Mouse (Mus musculus) frontal cortex, postnatal 10 days (tissue): ENCODE results near the gene Slc28a2.
A peak's percentile ranks its signal among the peaks of the same experiment; 100 is the strongest.
"Not testable (repeated sequence)": the region's sequence is repeated elsewhere in the genome, so short reads cannot be mapped to it uniquely, and the experiment has no call there.

Source experiments
- DNase-seq, 2 experiments: peaks; one replicate each; pipeline ENCODE4 v3.0.0; 2022; ENCODE audit warnings: low spot score in 2 of 2, mixed read lengths in 1 of 2

The Slc28a2 gene

DNA sequence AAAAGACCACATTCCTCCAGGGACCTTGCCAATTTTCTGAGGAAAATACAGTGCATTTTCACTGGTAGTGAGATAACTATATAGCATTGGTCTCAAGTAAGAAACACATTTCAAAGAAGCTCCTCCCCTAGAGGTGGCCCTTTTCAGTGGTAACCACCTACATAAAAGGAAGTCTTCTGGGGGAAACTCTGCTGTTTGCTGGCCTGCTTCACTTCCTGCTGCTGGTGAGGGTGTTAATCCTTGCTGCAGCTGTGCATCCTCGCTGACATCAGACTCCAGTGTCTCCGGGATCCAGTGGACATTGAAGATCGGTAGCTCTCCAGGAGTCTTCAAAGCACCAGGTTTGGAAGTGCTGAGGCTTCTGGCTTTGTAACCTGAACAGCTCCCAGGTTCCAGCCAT is at the start of gene Slc28a2:
Gene Slc28a2, plus strand, starts transcription at position 278 of the 400 bp plus-strand sequence.
- DNase-seq: not testable (repeated sequence)

DNA sequence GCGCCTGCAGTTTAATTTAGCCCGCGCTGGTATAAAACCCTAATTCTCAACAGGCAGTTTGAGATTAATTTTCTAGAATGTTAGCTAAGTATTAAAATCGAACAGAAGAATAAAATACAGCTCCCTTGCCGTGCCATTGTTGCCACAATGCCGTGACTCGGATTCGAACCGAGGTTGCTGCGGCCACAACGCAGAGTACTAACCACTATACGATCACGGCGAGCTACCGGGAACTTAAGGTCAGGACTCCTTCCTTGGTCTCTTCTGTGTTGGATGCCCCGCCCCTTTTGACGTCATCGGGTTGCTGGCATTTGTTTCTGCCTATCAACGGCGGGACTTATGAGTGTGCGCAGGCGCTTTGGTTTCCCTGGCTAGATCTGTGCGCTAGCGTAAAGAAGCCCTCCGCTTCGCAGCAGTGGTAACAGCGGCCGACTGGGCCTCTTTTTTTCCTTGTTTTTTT is 49.0 kb upstream of the Slc28a2 start:
- peak; percentile 95 to 97 for DNase-seq

DNA sequence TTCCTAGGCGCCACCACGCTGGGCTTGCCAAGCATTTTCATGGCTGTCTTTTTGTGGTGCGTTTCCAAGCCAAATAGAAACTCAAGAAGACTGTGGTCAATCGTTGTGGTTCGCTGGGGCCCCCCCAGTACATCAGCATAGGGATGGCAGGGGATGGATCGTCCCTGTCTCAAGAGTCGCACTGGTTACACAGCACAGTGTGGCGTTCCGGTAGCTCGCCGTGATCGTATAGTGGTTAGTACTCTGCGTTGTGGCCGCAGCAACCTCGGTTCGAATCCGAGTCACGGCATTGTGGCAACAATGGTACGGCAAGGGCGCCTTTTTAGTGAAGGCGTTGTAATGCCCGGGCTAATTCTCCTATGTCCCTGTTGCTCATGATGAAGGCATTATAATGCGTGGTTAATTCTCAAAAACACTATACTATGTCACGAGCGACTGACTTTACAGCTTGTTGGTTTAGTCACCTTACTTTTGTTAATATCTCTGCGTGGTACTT is 48.5 kb upstream of the Slc28a2 start:
- DNase-seq: peak; percentile 59 to 76

DNA sequence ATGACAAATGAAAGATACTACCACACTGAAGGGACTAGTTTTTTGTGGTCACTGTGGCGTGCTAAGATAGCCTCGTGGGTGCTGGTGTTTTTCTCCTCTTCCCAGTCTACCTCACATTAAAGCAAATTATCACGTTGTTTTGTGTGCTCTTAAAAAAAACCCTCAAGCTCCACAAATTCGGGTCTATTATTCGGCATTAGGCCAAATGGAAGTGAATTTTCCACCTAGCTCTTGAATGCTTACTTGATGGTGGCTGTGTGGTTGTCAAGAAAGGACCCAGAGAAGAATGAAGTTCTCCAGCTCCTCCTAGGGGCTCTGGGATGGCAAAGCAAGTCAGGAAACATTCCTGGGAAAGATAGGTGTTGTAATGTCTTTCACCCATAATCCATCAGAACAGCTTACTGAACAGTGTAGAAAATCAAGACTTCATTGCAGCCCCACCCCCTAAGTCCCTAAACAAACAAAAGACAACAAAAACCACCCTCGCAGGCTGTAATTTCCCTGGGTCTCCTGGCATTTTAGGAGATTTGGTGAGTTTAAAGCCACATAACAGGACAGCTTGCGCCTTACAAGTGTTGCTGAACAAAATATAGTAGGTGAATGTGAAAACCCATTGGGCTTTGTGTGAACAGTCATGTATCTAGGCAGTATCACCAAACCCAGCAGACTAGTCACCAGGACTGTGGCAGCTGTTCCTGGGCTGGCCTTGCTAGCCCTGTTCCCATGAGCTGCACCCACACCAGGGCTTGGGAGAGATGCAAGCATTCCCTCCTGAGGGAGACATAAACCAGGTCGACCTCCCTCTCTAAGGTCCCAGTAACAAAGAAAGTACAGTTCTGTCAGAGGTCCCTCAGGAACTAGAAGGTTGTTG is 47.6 kb upstream of the Slc28a2 start:
- DNase-seq: peak in 1 of 2 experiments; percentile 51

DNA sequence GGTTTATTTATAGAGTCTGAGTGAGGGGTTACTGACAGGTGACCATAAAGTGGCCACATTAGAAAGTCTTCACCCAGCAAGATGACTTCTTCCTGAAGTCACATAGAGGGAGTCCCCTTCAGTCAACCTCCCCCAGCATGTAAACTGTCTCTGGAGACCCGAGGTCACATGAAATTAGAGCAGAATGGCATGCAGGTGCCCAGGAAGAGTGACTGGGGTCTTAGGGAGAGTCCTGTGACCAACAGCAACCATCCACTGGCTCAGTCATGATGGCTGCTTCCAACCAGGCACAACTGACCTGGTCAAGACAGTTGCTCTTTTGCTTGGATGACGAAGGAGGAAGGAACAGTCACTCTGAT is 47.0 kb upstream of the Slc28a2 start:
- DNase-seq: peak in 1 of 2 experiments; percentile 6

DNA sequence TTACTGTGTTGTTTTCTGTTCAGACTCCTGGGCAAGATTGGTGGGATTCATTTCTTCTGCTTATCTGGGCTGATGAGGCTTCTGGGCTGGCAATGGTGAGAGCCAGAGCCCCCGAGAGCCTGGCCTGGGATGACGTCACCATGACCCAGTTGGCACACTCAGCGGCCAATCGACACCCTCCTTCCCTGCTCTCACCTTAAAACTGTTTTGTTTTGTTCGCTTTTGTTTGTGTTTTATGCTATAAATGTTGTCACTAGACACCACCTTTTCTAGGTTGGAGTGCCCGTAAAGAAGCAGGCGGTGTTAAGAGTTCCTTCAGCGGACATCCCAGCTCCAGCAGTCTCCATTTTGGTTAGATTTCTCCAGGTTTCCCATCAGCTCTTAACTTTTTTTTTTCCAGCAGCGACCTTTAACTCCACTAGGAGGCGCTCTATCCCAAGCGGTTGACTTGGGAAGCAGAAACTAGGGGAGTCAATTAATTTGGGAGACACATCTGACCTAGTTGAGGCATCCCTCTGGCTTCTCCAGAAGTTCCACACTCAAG is 45.4 kb upstream of the Slc28a2 start:
- DNase-seq: peak in 1 of 2 experiments; percentile 26

DNA sequence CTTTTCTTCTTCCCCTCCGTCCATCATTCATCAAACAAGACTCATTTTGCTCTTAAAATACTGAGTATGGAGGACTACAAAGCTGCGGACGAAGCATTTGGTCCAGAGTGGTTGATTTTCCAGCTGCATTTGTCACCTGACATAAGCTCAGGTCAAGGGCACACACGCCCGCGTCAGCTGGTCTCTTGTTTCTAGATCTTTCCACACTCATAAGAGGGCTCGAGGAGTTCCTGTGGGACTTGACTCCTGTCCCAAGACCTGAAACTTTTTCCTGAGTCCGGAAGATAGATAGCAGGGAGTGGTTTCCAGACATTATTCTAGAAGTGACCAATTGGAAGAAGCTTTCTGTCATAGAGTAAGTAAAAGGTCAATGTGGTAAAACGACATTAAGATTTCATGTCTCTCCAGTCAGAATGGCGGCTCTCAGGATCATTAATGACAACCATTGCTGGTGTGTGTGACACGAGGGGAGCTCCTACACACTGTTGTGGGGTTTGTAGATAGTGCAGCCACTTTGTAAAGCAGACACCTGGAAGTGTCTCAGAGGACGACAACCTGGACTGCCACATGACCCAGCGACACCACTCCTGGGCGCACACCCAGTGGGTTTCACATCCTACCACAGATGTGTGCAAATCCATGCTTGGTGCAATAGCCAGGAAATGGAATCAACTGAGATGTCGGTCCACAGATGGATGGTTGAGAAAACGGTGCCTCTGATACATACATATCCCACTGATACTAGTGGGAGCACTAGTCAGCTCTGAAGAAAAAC is 44.8 kb upstream of the Slc28a2 start:
- no peak for DNase-seq

DNA sequence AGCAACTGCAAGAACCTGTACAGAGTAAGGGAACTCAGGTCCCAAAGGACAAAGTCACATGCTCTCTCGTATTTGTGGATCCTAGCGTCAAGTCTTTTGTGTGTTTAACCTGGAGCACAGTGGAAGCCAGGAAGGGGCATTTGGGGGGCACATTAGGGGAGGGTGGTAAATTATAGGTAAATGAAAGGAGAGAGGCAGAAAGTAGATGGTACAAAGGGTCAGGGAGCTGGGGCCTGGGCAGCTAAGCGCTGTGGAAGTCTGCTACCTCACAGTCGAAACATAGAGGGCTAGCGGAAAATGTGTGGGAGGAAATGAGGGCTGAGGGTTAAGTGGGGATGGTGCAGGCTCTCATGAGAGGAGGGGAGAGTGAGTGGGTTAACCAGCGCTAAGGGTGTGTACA is 44.2 kb upstream of the Slc28a2 start:
- DNase-seq: no peak

DNA sequence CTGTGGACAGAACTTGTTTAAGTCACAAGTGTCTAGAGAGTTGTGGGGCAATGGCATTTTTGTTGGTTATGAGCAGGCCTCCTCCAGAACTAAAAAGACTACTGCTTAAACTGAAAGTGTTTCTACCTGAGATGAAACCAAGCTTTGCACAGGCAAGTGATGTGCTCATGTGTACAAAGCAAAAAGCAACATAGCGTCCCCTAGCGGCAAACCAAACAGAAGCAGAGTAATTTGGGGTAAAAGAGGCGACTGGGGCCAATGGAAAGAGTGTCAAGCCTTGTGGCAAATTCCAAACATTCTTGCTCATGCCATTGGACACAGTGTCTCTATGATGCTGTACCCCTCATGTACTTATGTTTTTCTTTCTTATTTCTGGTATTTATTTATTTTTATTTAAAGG is 41.2 kb upstream of the Slc28a2 start:
- no peak for DNase-seq

DNA sequence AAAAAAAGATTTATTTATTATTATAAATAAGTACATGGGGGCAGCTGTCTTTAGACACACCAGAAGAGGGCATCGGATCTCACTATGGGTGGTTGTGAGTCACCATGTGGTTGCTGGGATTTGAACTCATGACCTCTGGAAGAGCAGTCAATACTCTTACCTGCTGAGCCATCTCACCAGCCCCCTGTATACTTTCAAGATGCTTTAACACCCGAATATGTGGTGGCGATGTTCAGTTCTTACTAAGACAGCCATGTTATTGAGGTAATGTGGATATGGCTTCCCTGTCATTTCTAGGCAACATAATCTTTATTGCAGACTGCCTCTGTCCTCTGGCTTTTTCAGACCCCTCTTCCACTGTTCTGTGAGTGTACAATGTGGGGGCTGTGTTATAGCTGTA is 39.1 kb upstream of the Slc28a2 start:
- not testable (repeated sequence) for DNase-seq

DNA sequence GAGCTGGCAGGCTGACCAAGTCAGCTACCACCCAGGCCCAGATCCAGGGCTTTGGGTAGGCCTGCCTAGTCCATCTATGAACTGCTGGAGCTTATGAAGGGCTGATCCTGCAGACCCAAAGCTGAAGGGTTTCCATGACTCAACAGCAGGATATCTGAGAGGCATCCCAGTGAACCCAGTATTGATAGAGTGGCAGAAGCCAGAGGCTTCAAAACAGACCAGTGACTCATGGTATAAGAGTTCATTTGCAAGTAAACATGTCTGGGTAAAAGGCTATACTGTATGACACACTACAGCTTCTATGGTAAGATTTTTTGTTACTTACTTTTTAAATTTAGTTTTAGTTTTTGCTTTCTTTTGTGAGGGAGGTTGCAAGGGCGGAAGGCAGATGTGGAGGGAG is 30.1 kb upstream of the Slc28a2 start:
- DNase-seq: no peak

DNA sequence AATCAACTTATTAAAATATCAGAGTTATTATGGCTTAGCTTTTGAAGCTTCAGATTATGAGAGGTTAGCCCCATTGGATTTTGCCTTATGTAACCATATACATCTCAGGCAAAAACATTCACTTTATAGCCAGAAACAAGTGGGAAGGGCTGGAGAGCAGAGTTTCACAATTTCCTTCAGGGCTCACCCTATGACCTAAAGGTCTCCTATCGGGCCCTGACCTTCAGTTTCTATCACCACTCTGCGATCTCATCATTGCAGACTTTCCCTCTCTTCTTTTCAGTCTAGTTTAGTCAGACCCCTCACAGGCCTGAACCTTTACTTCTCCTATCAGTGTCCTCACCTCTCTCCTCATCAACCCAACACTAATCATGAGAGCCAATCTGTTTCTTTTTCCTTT is 18.7 kb upstream of the Slc28a2 start:
- DNase-seq: no peak

DNA sequence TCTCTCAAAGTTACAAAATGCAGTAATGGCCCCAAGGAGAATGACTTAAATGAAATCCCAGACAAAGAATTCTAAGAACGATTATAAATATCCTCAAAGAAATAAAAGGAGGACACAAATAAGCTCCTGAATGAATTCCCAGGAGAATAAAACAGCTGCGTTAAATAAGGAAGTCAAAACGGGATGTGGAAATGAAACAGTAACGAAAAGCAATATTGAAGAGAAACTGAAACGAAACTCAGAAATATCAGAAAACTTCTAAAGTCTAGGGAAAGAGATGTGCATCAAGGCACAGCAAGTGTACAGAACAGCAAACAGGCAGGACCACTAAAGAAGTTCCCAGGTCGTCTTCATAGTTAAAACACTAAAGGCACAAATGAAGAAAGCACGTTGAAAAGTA is 17.3 kb upstream of the Slc28a2 start:
- no peak for DNase-seq

DNA sequence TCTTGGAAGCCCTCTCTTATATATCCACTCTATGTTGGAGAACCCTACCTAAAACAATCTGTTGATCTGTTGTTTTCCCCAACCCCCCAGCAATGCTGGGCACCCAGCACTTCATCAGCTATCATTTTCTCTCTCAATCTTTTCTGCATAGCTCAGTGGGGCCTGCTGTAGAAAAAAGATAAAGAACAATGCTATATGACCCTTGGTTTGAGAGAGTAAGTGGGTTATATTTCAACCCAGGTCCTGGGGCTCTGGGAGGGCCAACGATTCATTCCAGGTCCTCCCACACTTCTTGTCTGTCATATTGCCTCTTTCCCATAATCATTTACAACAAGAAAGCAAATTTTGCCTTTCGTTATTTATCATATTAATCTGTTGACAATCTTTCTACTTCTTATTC is 368 bp downstream of the Slc28a2 start:
- DNase-seq: not testable (repeated sequence)

DNA sequence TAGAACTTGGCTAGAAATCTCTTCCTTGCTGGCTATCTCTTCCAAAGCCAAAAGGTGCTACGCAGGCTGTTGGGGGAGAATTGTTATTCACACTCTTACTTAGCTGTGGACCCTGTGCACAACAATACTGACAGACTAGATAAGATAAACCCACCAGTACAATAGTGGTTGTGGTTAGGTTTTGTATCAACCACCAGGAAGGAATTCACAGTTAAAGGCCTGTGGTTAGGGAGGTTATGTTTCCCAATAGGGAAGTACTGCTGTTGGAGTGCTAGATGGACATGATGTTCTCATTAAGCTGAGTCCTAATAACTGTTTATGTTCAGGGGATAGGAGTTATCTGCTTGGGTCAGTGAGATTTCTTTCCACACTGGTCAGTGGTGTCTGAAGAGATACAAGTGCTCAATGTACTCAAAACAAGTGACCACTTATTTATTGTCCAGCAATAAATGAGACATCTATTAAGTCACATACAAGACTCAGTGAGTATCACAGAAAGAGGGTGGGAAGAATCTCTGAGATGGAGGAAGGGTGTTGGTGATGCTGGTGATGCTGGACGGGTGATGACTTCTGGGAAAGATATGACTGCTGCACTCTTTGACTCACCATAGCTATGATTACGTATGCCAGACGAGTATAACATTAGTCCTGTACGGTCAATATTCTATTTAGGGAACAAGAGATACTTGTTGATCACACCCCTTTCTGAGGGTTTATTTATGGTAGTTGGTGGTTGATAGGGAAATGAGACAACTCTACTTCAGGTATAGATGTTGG is 12.6 kb downstream of the Slc28a2 start:
- not testable (repeated sequence) for DNase-seq

DNA sequence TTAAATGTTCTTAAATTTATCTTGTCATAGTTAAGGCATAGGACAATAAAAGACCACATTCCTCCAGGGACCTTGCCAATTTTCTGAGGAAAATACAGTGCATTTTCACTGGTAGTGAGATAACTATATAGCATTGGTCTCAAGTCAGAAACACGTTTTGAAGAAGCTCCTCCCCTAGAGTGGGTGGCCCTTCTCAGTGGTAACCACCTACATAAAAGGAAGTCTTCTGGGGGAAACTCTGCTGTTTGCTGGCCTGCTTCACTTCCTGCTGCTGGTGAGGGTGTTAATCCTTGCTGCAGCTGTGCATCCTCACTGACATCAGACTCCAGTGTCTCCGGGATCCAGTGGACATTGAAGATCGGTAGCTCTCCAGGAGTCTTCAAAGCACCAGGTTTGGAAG is 14.2 kb downstream of the Slc28a2 start:
- DNase-seq: not testable (repeated sequence)

DNA sequence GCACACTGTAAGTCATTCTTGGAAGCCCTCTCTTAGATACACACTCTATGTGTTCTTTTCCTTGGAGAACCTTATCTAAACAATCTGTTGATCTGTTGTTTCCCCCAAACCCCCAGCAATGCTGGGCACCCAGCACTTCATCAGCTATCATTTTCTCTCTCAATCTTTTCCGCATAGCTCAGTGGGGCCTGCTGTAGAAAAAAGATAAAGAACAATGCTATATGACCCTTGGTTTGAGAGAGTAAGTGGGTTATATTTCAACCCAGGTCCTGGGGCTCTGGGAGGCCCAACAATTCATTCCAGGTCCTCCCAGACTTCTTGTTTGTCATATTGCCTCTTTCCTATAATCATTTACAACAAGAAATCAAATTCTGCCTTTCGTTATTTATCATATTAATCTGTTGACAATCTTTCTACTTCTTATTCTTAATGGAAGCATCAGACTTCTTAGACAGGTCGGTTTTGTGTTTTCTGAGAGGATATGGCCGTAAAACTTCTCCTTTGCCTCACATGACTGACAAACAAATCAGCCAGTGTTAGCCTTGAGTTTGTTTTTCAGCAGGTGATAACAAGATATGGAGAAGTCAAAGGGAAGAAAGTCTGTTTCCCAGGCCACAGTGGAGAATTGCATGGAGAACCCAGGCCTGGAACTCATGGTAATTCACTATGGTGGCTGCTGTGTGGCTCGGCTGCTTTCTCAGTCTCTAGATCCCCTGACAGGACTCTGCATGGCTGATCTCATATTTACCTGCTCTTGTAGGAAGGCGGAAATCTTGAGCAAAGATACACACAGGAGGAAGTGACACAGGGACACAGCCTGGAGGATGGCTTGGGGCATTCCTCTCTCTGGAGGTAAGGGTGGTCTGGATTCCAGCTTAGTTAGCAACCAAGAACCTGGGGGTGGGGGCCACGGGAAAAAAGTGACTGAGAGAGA is 15.0 kb downstream of the Slc28a2 start:
- DNase-seq: no peak

DNA sequence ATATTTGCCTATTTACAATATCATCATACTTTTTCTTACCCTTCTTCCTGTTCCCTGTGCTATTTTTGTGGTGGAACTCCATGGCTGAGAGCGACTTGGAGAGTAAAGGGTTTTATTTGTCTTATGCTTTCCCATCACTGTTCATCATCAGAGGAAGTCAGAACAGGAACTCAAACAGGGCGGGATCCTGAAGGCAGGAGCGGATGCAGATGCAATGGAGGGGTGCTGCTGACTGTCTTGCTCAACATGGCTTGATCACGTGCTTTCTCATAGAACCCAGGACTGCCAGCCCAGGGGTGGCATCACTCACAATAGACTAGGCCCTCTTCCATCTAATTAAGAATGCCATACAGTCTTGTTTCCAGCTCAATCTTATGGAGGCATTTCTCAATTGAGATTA is 24.1 kb downstream of the Slc28a2 start:
- no peak for DNase-seq

DNA sequence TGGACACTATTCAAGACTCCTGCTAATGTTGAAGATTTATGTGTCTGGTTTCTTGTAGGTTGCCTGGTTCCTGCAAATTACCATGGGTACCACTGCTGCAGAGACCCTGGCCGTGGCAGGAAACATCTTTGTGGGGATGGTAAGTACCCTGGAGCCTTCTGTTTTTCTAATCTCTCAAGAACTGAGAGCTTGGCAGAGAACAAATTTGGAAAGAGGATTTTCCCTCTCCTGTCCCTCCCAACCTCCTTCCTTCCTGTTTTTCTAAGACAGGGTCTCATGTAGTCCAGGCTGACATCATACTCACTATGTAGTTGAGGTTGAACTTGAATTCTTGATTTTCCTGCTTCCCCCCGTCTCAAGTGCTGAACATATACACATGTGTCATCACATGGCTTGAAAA is 26.1 kb downstream of the Slc28a2 start:
- no peak for DNase-seq

DNA sequence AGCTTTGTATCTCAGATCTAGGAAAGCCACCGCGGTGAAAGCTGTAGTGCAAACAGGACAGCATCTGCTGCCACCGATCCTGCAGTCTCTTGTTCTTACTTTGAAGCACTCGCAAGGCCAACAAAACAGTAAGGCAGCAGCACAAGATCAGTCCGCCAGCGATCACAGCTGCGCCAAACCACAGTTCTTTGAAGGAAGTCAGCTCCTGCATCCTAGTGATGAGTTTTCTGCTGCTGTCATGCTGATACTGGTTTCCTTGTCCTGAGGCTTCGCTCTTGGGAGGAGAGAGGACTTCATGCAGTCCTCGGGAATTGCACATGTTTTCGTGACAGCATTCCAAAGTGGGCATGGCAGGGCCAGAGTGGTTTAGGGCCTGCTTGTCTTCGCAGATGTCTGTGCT is 40.6 kb downstream of the Slc28a2 start:
- no peak for DNase-seq
